Mouse (Mus musculus): ENCODE data around the gene Cnpy1.

- TF ChIP-seq CTCF (conservative IDR thresholded peaks at IDR 0.05; ENCODE audit: low read length), result no peak
- no peak for TF ChIP-seq NANOG (IDR thresholded peaks at IDR 0.05; ENCODE audit: borderline replicate concordance, low read length)
- TF ChIP-seq POU5F1 (IDR thresholded peaks at IDR 0.05; ENCODE audit: borderline replicate concordance, low read length), result no peak
Measured at GRCm38 (mm10) chr5:28172921-28173670, 72.5 kb downstream of the Cnpy1 start.
